Mouse (Mus musculus): ENCODE data around the gene Coa4. TPM values are rescaled to one million over a fixed set of nuclear protein-coding genes. Genes with fewer than 3 reads are reported as not detected.

Coa4 gene
- polyA plus RNA-seq (2015; fragmentation: Illumina TruSeq; extraction: RNeasy Lipid Tissue Mini Kit (QIAGEN cat#74804); ENCODE audit: insufficient read depth, low read depth, low replicate concordance), result 2.9 TPM

GRCm38 (mm10) chr7:100536804-100537518 lies at the start of gene Coa4:
TSS of gene Coa4 (plus strand) at chr7:100537071.

GRCm38 (mm10) chr7:100493117-100493483 lies 43.8 kb upstream of the Coa4 start, which contains the start of gene Ucp2:
TSS of gene Ucp2 (plus strand) at chr7:100493337.

DNA sequence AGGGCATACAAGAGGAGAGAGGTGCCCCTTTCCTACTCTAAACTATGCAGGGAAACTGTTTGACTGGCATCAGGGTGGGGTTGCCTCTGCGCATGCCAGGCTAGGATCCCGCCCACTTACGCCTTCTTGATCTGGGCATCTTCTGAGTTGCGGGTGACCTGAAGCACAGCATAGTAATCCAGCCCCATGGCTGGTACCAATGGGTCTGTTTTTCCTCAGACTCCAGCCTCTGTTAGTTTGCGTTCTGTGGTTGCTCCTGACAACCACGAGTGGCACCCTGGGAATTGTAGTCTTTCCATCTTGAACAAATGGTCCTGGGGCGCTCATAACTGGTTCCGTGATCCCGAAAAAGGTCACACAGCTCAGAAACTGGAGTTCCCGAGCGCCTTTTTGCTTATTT lies 22.3 kb upstream of the Coa4 start, which contains the start of gene Dnajb13:
Dnajb13 (minus strand) TSS at position 388 of the 400 bp plus-strand sequence.

Other genes starting within 250 kb of the Coa4 start
- 6.6 TPM for gene C2cd3, start 164.8 kb upstream of the Coa4 start, polyA plus RNA-seq (2015; fragmentation: Illumina TruSeq; extraction: RNeasy Lipid Tissue Mini Kit (QIAGEN cat#74804); ENCODE audit: insufficient read depth, low read depth, low replicate concordance)
- 8.5 TPM for gene Ppme1, start 164.8 kb upstream of the Coa4 start, polyA plus RNA-seq (2015; fragmentation: Illumina TruSeq; extraction: RNeasy Lipid Tissue Mini Kit (QIAGEN cat#74804); ENCODE audit: insufficient read depth, low read depth, low replicate concordance)
- 0.66 TPM for gene Ucp3, start 64.1 kb upstream of the Coa4 start, polyA plus RNA-seq (2015; fragmentation: Illumina TruSeq; extraction: RNeasy Lipid Tissue Mini Kit (QIAGEN cat#74804); ENCODE audit: insufficient read depth, low read depth, low replicate concordance)
- gene Ucp2, start 43.7 kb upstream of the Coa4 start, polyA plus RNA-seq (2015; fragmentation: Illumina TruSeq; extraction: RNeasy Lipid Tissue Mini Kit (QIAGEN cat#74804); ENCODE audit: insufficient read depth, low read depth, low replicate concordance), result 43.7 TPM
- gene Dnajb13, start 22.1 kb upstream of the Coa4 start, polyA plus RNA-seq (2015; fragmentation: Illumina TruSeq; extraction: RNeasy Lipid Tissue Mini Kit (QIAGEN cat#74804); ENCODE audit: insufficient read depth, low read depth, low replicate concordance), result not detected
- gene Rab6a, start 70.3 kb downstream of the Coa4 start, polyA plus RNA-seq (2015; fragmentation: Illumina TruSeq; extraction: RNeasy Lipid Tissue Mini Kit (QIAGEN cat#74804); ENCODE audit: insufficient read depth, low read depth, low replicate concordance), result 14.5 TPM
- 15.5 TPM for gene Mrpl48, start 71.2 kb downstream of the Coa4 start, polyA plus RNA-seq (2015; fragmentation: Illumina TruSeq; extraction: RNeasy Lipid Tissue Mini Kit (QIAGEN cat#74804); ENCODE audit: insufficient read depth, low read depth, low replicate concordance)
- gene Plekhb1, start 125.3 kb downstream of the Coa4 start, polyA plus RNA-seq (2015; fragmentation: Illumina TruSeq; extraction: RNeasy Lipid Tissue Mini Kit (QIAGEN cat#74804); ENCODE audit: insufficient read depth, low read depth, low replicate concordance), result 9.3 TPM
- gene Fam168a, start 169.6 kb downstream of the Coa4 start, polyA plus RNA-seq (2015; fragmentation: Illumina TruSeq; extraction: RNeasy Lipid Tissue Mini Kit (QIAGEN cat#74804); ENCODE audit: insufficient read depth, low read depth, low replicate concordance), result 4.1 TPM